Mouse (Mus musculus): ENCODE results near the gene Gm47995.
A peak's percentile ranks its signal among the peaks of the same experiment; 100 is the strongest.
"Not testable (repeated sequence)": the region's sequence is repeated elsewhere in the genome, so short reads cannot be mapped to it uniquely, and the experiment has no call there.

The Gm47995 gene

GRCm38 (mm10) chr1:151186879-151187424 is 11.3 kb upstream of the Gm47995 start:
- peak; percentile 23 to 46 for DNase-seq

GRCm38 (mm10) chr1:151188469-151188868 is 9.8 kb upstream of the Gm47995 start:
- DNase-seq: no peak

- DNase-seq: not testable (repeated sequence)
Measured at GRCm38 (mm10) chr1:151192075-151192474, 6.2 kb upstream of the Gm47995 start, which contains the start of gene Gm8947. Gene Gm8947, plus strand, starts transcription at chr1:151192376.

GRCm38 (mm10) chr1:151192739-151193138 is 5.5 kb upstream of the Gm47995 start:
- not testable (repeated sequence) for DNase-seq

GRCm38 (mm10) chr1:151195986-151196385 is 2.3 kb upstream of the Gm47995 start:
- DNase-seq: not testable (repeated sequence)

- not testable (repeated sequence) for DNase-seq
Measured at GRCm38 (mm10) chr1:151196690-151197089, 1.6 kb upstream of the Gm47995 start.

GRCm38 (mm10) chr1:151200620-151201019 is 2.4 kb downstream of the Gm47995 start:
- DNase-seq: not testable (repeated sequence)

- not testable (repeated sequence) for DNase-seq
Measured at GRCm38 (mm10) chr1:151202771-151203170, 4.5 kb downstream of the Gm47995 start.

- not testable (repeated sequence) for DNase-seq
Measured at GRCm38 (mm10) chr1:151203818-151204217, 5.6 kb downstream of the Gm47995 start, which contains the start of gene 3110040M04Rik. Gene 3110040M04Rik, plus strand, starts transcription at chr1:151204121.

- not testable (repeated sequence) for DNase-seq
Measured at GRCm38 (mm10) chr1:151208493-151208892, 10.2 kb downstream of the Gm47995 start.

GRCm38 (mm10) chr1:151208944-151209343 is 10.7 kb downstream of the Gm47995 start:
- not testable (repeated sequence) for DNase-seq

- not testable (repeated sequence) for DNase-seq
Measured at GRCm38 (mm10) chr1:151209824-151210355, 11.6 kb downstream of the Gm47995 start, which contains the start of gene Gm47996. Gene Gm47996, plus strand, starts transcription at chr1:151210131.

- DNase-seq: not testable (repeated sequence)
Measured at GRCm38 (mm10) chr1:151211666-151212065, 13.4 kb downstream of the Gm47995 start.

- DNase-seq: no peak
Measured at GRCm38 (mm10) chr1:151214862-151215261, 16.6 kb downstream of the Gm47995 start.

GRCm38 (mm10) chr1:151215985-151216384 is 17.7 kb downstream of the Gm47995 start:
- no peak for DNase-seq

GRCm38 (mm10) chr1:151216417-151216816 is 18.2 kb downstream of the Gm47995 start:
- DNase-seq: peak; percentile 63 to 82

- no peak for DNase-seq
Measured at GRCm38 (mm10) chr1:151219045-151219444, 20.8 kb downstream of the Gm47995 start.

- no peak for DNase-seq
Measured at GRCm38 (mm10) chr1:151220098-151220497, 21.9 kb downstream of the Gm47995 start.

GRCm38 (mm10) chr1:151222561-151223267 is 24.5 kb downstream of the Gm47995 start:
- DNase-seq: no peak

GRCm38 (mm10) chr1:151223377-151223776 is 25.1 kb downstream of the Gm47995 start:
- DNase-seq: no peak

GRCm38 (mm10) chr1:151224536-151224935 is 26.3 kb downstream of the Gm47995 start:
- DNase-seq: no peak

- no peak for DNase-seq
Measured at GRCm38 (mm10) chr1:151227506-151227905, 29.3 kb downstream of the Gm47995 start.

- DNase-seq: no peak
Measured at GRCm38 (mm10) chr1:151228320-151228989, 30.2 kb downstream of the Gm47995 start.

Measured in kidney, postnatal 25 days (tissue).